Mouse (Mus musculus): ENCODE measurements around the gene Cacna2d2. TPM values are rescaled to one million over a fixed set of nuclear protein-coding genes. Genes with fewer than 3 reads are reported as not detected.

Gene Cacna2d2
- 6.0 TPM for polyA plus RNA-seq (2014; fragmentation: Illumina TruSeq; extraction: RNeasy Lipid Tissue Mini Kit (QIAGEN cat#74804); ENCODE audit: low read depth, low replicate concordance)

DNA sequence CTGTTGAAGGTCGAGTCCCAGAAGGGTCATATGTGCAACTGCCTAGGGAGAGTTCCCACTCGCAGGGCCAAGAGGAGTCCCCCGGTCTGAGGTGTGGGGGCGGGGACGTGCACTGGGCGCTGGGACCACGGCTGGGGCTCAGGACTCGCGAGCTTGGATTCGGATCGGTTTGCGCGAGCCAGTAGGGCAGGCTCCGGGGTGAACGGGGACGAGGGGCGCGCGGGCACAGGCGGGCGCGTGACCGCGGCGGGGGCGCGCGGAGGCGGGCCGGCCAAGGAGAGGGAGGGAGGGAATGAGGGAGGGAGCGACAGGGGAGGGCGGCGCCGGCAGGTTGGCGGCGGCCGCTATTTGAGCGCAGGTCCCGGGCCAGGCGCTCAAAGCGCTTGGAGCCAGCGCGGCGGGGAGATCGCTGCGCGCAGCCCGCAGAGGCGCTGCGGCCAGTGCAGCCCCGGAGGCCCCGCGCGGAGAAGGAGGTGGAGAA, at the start of gene Cacna2d2:
Gene Cacna2d2, plus strand, starts transcription at position 122 of the 481 bp plus-strand sequence.

DNA sequence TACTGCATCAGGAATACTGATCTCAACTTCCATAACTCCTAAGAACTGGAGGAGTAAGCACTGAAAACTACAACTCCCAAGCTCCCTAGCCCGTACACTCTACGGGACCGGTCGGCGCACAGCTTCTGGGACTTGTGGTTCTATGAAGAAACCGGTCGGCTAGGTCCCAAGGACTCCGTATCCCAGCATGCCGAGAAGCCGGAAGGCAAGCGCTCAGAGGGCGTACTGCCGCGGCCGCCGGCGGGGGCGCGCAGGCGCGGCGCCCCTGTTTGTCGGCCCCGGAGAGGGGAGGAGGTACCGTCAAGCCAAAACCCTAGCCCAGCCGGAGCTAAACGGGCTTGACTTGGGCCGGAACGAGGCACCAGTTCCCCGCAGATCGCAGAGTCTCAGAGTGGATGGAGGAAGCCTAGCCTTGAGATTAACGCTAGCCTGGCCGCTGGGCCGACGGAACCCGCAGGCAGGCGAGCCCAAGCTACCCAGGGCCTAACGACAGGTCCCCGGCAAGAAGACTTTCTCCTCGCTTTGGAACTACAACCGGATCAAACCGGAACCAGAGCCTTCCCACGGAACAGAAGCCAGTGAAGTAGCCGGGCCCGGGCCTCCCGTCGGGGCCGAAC, 134.5 kb downstream of the Cacna2d2 start, which contains the start of gene Tmem115:
Gene Tmem115, plus strand, starts transcription at position 155 of the 617 bp plus-strand sequence.

DNA sequence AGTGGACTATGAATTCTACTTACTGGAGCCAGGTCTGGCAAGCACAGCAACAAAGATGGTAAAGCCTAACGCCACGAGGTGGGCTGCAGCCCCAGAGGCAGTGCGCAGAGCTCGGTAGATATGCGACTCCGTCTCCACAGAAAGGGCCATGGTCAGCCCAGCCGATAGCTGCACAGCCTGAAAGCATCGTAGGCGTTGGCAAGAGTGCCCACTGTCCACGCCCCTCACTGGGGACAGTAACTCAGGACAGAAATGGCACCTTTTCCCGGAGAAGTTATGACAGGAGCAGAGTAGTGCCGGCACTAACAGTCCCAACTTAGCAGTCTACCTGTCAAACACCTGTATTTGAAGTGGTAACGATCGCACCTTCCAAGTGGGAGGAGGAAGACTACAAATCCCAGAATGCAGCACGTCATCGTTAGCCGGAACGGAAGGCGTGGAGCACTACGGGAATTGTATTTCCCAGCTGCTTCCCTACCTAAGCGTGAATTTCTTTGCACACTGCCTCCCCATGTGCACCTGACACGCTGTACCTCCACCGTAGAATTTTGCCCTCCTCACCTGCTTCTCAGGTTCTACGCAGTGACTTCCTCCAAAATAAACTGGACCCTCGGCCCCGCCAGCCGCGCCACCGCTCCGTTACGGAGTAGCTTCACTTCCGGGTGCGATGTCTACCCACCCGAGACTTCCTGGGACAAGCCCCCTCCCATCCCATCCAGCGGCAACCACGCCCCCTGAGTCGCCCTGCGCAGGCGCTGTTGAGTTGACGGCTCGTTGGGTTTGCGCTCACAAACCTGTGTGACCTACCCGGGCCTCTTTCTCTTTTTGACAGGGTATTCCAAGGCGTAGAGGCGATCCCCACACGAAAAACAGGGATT, 142.3 kb downstream of the Cacna2d2 start, which contains the start of the genes Cyb561d2 and Nprl2:
Gene Cyb561d2, minus strand, starts transcription at position 720 of the 878 bp plus-strand sequence.
Gene Nprl2, plus strand, starts transcription at position 753 of the 878 bp plus-strand sequence.

DNA sequence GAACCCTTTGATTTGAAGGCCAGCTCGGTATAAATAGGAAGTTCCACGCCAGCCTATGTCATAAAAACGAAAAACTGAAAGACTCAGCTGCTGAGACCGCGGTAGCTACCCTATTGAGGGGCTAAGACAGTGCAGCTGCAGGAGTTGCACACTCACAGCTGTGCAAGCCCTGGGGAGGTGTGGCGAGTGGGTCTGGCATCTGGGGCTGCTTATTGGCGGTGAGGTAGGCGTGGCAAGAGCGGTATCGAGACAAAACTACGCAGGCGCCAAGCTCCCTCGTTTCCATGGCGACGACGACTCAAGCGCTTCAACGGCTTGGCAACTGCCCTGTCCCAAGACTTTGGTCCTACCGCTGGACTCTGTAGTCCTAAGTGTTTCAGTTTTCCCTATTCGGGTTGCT, 147.6 kb downstream of the Cacna2d2 start, which contains the start of gene Zmynd10:
Gene Zmynd10, plus strand, starts transcription at position 273 of the 400 bp plus-strand sequence.

DNA sequence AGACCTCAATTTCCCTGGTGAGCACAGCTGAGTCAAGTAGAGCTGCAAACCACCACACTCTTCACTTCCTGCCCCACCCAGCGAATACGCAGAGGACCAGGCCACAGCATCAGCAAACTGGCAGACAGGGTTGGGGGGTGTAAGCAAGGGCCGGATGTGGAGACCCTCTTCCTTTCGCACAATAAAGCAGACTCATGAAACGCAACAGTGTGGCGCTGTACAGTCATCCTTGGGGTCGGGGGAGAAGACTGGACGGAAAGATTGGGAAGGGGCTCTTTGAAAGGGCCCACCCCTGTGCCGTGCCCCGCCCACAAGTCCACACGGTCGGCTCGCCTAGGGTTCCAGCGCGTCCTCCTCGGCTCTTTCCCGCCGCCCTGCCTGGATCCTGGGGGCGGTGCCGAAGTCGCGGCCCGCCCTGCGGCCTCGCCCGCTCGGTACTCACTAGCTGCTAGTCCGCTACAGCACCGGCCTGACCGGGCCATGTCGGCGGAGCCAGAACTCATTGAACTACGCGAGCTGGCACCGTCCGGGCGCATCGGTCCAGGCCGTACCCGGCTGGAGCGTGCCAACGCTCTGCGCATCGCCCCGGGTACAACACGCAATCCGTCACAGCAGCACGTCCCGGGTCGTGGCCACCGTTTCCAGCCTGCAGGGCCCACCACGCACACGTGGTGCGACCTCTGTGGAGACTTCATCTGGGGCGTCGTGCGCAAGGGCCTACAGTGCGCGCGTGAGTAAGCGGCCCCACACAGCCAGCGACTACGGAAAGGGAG, 151.9 kb downstream of the Cacna2d2 start, which contains the start of gene Rassf1:
Gene Rassf1, plus strand, starts transcription at position 439 of the 773 bp plus-strand sequence.

DNA sequence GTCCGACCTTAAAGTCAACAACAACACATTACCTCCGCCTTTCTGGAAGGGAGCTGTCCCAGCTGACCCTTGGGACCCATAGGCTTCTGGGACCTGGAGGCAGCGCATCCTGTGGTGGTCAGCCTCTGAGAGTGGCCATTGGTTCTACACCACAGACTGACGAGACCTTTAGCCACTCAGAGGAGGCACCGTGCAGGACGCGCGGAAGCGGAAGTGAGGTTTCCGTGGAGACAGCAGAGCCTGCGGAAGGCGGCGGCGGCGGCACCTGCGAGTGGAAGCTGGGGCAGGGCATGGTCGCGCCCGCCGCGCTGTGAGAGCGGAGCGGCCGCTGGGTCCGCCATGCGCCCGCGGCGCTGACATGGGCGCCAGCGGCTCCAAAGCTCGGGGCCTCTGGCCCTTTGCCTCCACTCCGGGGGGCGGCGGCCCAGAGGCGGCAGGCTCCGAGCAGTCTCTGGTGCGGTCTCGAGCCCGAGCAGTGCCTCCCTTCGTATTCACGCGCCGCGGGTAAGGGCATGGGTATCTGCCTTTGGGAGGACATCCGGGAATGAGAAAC, 163.7 kb downstream of the Cacna2d2 start, which contains the start of gene Tusc2:
Gene Tusc2, plus strand, starts transcription at position 227 of the 553 bp plus-strand sequence.

DNA sequence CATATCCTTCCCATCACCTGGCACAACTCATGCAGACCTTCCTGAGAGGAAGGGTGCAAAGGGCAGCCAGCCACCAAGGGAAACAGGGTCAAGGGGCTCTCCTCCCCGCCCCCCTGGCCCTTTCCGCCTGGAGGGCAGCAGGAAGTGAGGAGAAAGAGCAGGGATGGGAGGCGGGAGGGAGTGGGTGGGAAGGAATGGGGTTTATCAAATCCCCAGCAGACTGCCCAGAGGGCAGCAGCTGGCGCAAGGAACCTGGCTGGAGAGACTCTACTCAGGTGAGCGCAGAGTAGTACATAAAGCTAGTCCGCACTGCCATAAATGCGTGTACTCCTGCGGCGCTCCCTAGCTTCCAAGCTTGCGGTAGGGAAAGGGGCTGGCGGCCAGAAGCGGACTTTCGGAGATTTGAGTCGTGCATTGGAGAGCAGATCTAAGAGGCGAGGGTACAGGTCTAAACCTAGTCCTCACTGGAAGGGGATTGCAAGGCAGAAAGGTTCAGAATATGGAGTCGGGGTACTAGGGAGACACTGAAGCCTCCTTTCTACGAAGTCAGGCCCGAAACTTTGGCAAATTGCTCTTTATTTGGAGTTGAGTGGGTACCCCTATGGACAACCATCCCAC, 168.4 kb downstream of the Cacna2d2 start, which contains the start of gene Hyal2:
Gene Hyal2, plus strand, starts transcription at position 244 of the 618 bp plus-strand sequence.

DNA sequence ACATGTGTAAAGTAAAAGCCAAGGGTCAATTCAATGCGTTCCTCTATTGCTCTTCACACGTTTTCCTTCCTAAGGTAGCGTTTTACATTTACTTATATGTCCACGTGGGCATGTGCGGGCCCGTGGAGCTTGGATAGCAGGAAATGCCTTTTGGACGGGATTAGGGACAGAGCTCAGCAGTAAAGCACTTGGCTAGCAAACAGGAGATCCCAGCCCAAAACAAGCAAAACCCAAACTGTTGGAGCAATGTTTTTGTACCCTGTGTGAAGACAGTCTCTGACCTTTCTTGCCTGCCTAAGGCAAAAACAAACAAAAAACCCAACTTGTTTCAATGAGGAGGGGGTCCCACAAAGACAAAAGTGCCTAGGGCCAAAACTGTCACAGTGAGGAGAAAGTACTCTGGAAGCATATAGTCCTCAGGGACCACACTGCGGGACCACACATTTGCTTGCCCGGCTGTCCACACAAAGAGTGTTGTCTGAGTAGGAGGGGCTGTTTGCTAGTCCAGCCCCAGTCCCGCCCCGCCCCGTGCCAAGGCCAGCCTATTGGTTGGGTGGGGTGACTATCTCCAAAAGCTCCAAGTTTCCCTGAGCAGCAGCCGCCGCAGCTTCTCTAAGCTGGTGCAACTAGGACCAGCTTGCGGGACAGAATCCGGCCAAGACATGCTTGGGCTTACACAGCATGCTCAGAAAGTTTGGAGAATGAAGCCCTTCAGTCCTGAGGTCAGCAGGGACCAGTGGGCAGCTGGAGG, 177.1 kb downstream of the Cacna2d2 start, which contains the start of gene Hyal1:
Gene Hyal1, plus strand, starts transcription at position 571 of the 751 bp plus-strand sequence.

DNA sequence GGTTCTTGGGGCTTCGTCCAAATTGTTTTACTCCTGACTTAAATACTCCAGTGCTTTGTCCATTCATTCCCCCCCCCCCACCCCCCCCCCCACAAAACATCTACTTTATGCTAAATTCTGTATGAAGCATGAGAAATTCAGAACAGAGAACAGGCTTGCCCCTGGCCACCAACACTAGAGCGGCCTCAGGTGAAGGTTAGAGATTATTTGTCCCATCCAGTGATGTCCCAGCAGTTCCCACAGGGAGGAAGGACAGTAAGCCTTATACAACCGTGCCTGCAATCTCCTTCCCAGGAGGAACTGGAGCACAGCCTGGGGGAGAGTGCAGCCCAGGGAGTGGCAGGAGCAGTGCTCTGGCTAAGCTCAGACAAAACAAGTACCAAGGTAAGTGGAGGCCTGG, 179.2 kb downstream of the Cacna2d2 start, which contains the start of gene Naa80:
Gene Naa80, plus strand, starts transcription at position 301 of the 400 bp plus-strand sequence.

Other genes with a start within 250 kb of the Cacna2d2 start
- gene Dock3, start 167.7 kb upstream of the Cacna2d2 start, polyA plus RNA-seq (2014; fragmentation: Illumina TruSeq; extraction: RNeasy Lipid Tissue Mini Kit (QIAGEN cat#74804); ENCODE audit: low read depth, low replicate concordance): 1.0 TPM
- 30.9 TPM for gene Mapkapk3, start 109.7 kb upstream of the Cacna2d2 start, polyA plus RNA-seq (2014; fragmentation: Illumina TruSeq; extraction: RNeasy Lipid Tissue Mini Kit (QIAGEN cat#74804); ENCODE audit: low read depth, low replicate concordance)
- gene Cish, start 103.6 kb upstream of the Cacna2d2 start, polyA plus RNA-seq (2014; fragmentation: Illumina TruSeq; extraction: RNeasy Lipid Tissue Mini Kit (QIAGEN cat#74804); ENCODE audit: low read depth, low replicate concordance): 73.9 TPM
- gene Hemk1, start 61.3 kb upstream of the Cacna2d2 start, polyA plus RNA-seq (2014; fragmentation: Illumina TruSeq; extraction: RNeasy Lipid Tissue Mini Kit (QIAGEN cat#74804); ENCODE audit: low read depth, low replicate concordance): 23.0 TPM
- gene 6430571L13Rik, start 59.0 kb upstream of the Cacna2d2 start, polyA plus RNA-seq (2014; fragmentation: Illumina TruSeq; extraction: RNeasy Lipid Tissue Mini Kit (QIAGEN cat#74804); ENCODE audit: low read depth, low replicate concordance): 3.7 TPM
- 20.9 TPM for gene Tmem115, start 134.3 kb downstream of the Cacna2d2 start, polyA plus RNA-seq (2014; fragmentation: Illumina TruSeq; extraction: RNeasy Lipid Tissue Mini Kit (QIAGEN cat#74804); ENCODE audit: low read depth, low replicate concordance)
- gene Cyb561d2, start 142.6 kb downstream of the Cacna2d2 start, polyA plus RNA-seq (2014; fragmentation: Illumina TruSeq; extraction: RNeasy Lipid Tissue Mini Kit (QIAGEN cat#74804); ENCODE audit: low read depth, low replicate concordance): 5.5 TPM
- 25.1 TPM for gene Nprl2, start 142.6 kb downstream of the Cacna2d2 start, polyA plus RNA-seq (2014; fragmentation: Illumina TruSeq; extraction: RNeasy Lipid Tissue Mini Kit (QIAGEN cat#74804); ENCODE audit: low read depth, low replicate concordance)
- not detected for gene Zmynd10, start 147.7 kb downstream of the Cacna2d2 start, polyA plus RNA-seq (2014; fragmentation: Illumina TruSeq; extraction: RNeasy Lipid Tissue Mini Kit (QIAGEN cat#74804); ENCODE audit: low read depth, low replicate concordance)
- 20.7 TPM for gene Rassf1, start 151.9 kb downstream of the Cacna2d2 start, polyA plus RNA-seq (2014; fragmentation: Illumina TruSeq; extraction: RNeasy Lipid Tissue Mini Kit (QIAGEN cat#74804); ENCODE audit: low read depth, low replicate concordance)
- gene Tusc2, start 163.6 kb downstream of the Cacna2d2 start, polyA plus RNA-seq (2014; fragmentation: Illumina TruSeq; extraction: RNeasy Lipid Tissue Mini Kit (QIAGEN cat#74804); ENCODE audit: low read depth, low replicate concordance): 38.5 TPM
- gene Hyal2, start 168.3 kb downstream of the Cacna2d2 start, polyA plus RNA-seq (2014; fragmentation: Illumina TruSeq; extraction: RNeasy Lipid Tissue Mini Kit (QIAGEN cat#74804); ENCODE audit: low read depth, low replicate concordance): 36.4 TPM
- gene Hyal1, start 177.3 kb downstream of the Cacna2d2 start, polyA plus RNA-seq (2014; fragmentation: Illumina TruSeq; extraction: RNeasy Lipid Tissue Mini Kit (QIAGEN cat#74804); ENCODE audit: low read depth, low replicate concordance): 9.7 TPM
- gene Naa80, start 179.3 kb downstream of the Cacna2d2 start, polyA plus RNA-seq (2014; fragmentation: Illumina TruSeq; extraction: RNeasy Lipid Tissue Mini Kit (QIAGEN cat#74804); ENCODE audit: low read depth, low replicate concordance): 22.3 TPM
- not detected for gene Hyal3, start 181.2 kb downstream of the Cacna2d2 start, polyA plus RNA-seq (2014; fragmentation: Illumina TruSeq; extraction: RNeasy Lipid Tissue Mini Kit (QIAGEN cat#74804); ENCODE audit: low read depth, low replicate concordance)
- 39.4 TPM for gene Ifrd2, start 188.0 kb downstream of the Cacna2d2 start, polyA plus RNA-seq (2014; fragmentation: Illumina TruSeq; extraction: RNeasy Lipid Tissue Mini Kit (QIAGEN cat#74804); ENCODE audit: low read depth, low replicate concordance)
- 26.6 TPM for gene Sema3b, start 209.6 kb downstream of the Cacna2d2 start, polyA plus RNA-seq (2014; fragmentation: Illumina TruSeq; extraction: RNeasy Lipid Tissue Mini Kit (QIAGEN cat#74804); ENCODE audit: low read depth, low replicate concordance)
- 183 TPM for gene Gnai2, start 235.8 kb downstream of the Cacna2d2 start, polyA plus RNA-seq (2014; fragmentation: Illumina TruSeq; extraction: RNeasy Lipid Tissue Mini Kit (QIAGEN cat#74804); ENCODE audit: low read depth, low replicate concordance)

Measured in heart, adult 10 weeks (tissue).